Mouse (Mus musculus): ENCODE data around the gene Arhgap17. TPM values are rescaled to one million over a fixed set of nuclear protein-coding genes. Genes with fewer than 3 reads are reported as not detected.
A peak's percentile ranks its signal among the peaks of the same experiment; 100 is the strongest.

Gene Arhgap17
- polyA plus RNA-seq, 2 experiments from 2014 or later: 17.8 to 24.4 TPM

DNA sequence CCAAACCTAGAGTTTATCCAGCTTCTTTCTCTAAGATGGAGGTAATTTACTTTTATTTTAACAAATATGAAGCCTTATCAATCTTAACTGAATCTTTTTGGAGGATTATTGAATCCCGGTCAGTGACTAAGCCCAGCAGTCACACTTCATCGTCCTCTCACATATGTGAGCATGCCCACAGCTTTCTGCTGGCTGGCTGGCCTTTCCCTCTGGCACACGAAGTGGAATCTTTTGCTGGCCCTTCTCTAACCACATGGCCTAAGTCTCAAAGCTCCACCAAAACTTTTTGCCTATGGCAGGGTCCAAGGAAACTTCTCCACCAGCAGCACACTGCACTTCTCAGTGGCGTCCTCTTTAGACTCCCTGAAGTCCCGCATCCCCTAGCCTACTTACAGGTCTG, 27.8 kb downstream of the Arhgap17 start:
- ATAC-seq: no peak

DNA sequence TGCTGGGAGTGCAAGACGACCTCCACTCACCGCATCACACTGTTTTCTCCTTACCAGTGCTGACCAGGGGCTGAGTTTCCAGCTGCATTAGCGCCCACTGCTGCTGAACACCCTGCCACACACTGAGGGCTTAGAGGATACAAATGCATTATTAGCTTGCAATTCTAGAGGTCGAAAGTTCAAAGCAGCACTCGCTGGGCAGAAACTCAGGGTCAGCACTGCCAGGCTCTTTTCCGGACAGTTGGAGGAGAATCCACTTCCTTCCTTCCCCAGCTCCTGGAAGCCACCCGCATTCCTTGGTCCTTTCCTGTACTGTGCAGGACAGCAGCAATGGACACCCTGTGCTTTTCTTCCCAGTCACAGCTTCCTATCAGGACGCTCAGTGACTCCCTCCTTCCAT, 31.4 kb downstream of the Arhgap17 start:
- ATAC-seq: no peak

GRCm38 (mm10) chr7:123336322-123336721, 33.4 kb downstream of the Arhgap17 start:
- no peak for ATAC-seq

DNA sequence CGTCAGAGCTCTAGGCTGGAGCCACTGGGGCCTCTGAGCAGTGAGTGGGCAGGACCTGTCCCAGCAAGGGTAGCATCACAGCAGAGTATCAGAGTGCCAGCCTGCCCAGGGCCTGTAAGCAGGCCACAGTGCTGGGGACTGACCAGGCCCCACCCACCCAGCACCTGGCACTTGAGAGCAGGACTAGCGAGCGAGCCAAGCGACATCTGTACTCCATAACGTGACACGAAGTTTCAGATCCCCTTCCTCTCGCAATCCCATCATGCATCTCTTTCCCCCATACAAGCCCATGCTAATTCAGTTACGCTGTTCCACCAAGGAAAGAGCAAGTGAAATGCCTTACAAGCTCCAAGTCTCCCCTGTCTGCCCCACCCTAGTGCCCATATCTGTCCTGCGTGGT, 39.2 kb downstream of the Arhgap17 start:
- no peak for ATAC-seq

GRCm38 (mm10) chr7:123327909-123328308, 41.8 kb downstream of the Arhgap17 start:
- ATAC-seq: no peak

GRCm38 (mm10) chr7:123326901-123327300, 42.8 kb downstream of the Arhgap17 start:
- ATAC-seq: no peak

DNA sequence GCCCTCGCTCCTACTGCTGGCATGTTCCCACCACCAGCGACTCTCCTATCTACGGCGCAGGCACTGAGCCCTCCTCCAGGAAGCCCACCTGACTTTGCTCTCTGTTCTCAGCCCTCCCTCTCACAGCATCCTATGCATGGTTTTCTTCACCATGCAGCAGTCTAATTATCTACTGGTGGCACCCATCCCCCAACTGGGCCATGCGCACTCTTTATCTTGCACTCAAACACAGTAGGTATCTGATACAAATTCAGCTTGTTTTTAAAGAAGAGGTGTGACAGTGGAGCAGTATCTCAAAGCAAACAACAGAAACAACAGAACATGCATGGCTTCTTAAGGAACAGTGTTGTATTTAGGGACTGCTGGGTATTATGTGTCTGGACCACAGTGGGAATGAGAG, 43.7 kb downstream of the Arhgap17 start:
- no peak for ATAC-seq

DNA sequence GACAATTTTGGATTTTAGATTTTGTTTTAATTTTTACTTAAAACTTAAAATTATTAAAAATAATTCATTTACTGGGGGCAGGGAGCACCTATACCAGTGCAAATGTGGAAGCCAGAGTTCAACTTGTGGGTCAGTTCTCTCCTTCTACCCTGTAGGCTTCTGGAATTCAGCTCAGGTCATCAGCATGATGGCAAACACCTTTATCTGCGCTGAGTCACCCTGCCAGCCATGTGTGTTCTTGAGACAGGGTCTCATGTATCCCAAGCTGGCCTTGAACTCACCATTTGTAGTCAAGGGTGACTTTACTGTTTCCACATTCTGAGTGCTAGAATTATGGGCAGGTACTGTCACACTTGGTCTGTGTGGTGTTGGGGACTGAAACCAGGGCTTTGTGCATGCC, 45.6 kb downstream of the Arhgap17 start:
- no peak for ATAC-seq

DNA sequence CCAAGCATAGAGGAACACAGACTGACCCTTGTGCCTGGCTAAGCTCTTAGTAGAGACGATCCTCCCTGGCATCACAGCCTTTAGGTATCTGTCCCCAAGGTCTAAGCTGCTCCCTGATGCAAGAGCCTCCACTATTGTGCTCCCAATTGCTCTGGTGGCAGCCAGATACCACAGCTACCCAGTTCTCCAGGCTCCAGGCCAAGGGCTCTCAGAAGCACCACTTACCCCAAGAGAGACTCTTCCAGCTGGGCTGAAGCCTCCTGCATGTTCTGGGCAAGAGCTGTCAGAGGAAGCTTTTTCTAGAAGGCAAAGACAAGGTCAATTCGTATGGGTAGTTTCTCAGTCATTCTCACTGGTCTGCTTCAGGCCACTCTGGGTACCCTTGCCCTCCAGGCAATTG, 46.3 kb downstream of the Arhgap17 start:
- no peak for ATAC-seq

GRCm38 (mm10) chr7:123322452-123323121, 47.1 kb downstream of the Arhgap17 start:
- peak; percentile 86 for ATAC-seq

DNA sequence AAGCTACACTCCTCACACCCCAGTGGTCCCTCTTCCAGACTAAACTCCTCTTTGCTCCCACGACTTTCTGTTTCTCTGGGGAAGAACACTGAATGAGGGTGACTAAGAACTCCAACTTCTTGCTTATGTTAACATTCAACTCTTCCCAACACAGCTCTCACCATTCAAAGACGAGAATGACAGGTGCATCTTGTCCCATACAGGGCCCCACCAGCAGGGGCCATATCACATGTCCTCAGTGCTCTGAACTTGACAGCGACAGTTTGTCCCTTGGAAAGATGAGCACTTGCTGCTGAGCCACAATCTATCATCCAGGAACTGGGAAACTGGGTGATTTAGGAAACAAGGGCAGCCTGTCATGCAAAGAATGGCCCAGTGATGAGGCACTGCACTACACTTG, 57.0 kb downstream of the Arhgap17 start:
- no peak for ATAC-seq

DNA sequence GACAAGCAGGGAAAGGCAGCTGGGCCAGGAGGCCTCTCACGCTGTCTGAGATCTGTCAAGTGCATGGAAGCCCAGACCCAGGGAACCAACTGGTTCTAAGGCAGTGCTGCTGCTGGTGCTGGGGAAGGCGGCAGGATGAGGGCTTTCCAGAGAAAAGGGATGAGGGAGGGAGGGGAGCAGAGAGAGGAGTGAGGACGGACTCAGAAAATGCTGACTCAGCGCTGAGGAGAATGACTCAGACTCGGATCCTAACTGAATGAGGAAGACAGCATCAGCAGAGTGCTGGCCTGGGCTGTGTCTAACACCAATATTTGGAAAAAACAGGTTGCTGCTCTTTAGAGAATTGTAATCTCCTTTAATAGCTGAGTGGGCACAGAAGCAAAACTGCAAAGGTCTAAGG, 57.9 kb downstream of the Arhgap17 start:
- ATAC-seq: no peak

DNA sequence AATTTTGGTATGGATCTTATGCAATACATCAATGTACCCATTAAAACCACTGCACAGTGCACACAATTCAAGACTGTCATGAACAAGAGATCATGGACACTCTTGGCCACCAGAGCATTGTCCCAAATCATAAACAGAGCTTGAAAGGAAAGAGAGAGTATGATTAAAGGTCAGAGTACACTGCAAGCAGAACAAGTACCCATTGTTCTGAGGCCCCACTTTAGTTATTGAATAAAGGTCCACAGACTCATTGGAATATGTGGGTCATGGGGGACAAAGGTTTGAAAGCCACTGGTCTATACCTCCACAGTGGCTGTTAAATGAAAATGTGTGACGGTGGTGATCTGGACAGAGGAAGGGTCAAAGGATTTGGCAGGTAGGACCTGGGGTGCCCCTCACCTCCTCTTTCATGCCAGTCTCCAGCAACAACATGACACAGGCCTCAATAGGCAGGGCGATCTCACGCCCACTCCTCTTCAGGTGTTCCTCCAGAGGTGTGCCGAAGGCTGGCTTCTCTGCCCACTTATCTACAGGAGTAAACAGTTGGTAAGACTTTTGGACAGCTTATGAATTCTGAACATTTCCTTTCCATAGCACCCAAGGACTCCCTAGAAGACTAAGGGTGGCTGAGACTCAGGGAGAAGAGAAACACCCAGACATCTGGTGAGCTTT, 61.7 kb downstream of the Arhgap17 start:
- ATAC-seq: no peak

DNA sequence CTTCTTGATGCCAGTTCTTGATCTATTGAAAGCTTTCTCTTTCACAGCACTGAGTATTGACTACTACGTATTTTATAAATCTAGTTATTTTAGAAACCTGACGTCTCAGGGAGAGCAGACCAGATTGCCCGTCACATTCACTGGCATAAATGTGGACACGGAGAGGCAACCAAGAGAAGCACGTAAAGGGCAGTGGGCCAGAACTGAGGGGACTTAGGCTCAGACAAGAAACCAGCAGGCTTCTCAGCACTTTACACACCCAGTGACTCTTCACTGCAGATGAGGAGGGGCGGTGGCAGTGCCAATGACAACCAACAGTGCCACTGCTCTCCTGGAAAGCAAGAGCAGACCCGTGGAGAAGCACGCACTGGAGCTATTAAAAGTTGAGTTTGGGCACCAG, 62.5 kb downstream of the Arhgap17 start:
- ATAC-seq: no peak

GRCm38 (mm10) chr7:123305397-123305796, 64.3 kb downstream of the Arhgap17 start:
- no peak for ATAC-seq

- ATAC-seq: no peak
These were observed 69.5 kb downstream of the Arhgap17 start for GRCm38 (mm10) chr7:123300258-123300657.

DNA sequence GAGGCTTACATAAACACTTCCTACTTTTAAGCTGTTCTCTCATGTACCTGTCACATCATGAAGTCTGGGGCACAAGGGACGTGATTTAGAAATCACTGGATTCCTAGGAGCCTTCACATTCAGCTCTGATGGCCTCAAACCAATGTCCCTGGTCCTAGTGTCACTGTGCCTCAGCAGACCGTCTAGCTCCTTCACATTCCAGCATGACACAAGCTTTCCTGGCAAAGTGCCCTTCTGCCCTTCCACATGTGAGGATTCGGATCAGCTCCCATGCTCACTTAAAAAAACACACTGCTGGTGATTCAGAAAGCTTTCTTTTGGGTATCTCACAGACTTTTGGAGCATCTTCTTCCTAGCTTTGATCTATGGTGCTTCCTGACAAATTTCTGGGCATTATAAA, 71.5 kb downstream of the Arhgap17 start:
- no peak for ATAC-seq

DNA sequence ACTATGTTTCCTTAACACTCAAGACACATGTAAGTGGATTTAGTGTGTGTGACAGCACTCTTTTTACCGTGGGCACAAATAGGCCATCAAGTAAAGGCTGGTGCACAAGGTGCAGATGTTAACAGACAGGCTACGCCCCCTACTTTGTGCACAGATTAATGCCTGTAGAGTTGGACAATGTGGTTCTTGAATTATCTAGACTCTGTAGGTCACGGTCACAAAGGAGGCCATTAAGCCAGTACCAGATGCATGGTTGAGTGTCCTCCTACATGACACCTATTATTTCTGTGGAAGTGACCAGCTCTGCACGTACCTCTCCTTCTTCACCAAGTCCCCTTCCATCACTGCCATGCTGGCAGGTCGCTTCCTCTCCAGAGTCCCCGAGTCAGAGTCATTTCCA, 73.6 kb downstream of the Arhgap17 start:
- ATAC-seq: no peak

GRCm38 (mm10) chr7:123295423-123295822, 74.3 kb downstream of the Arhgap17 start:
- ATAC-seq: no peak

DNA sequence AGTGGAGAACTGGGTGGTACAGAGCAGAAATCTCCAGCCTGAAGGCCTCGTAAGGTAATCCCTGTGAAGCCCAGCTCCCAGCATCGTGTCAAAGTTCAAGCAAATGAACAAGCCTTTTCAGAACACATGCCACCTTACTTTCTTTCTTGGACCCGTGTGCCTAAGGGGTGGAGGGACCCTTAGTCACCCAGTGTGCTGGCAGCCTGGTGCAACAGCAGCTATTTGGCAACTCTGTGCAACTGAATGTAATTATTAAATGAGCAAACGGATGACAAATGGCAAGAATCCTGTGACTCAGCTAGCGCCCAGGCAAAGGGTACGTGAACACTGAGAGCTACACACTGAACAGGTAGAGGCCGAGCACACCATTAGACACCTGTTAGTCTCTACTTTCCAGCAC, 75.8 kb downstream of the Arhgap17 start:
- no peak for ATAC-seq

- ATAC-seq: no peak
These were observed 77.8 kb downstream of the Arhgap17 start for GRCm38 (mm10) chr7:123291942-123292341.

DNA sequence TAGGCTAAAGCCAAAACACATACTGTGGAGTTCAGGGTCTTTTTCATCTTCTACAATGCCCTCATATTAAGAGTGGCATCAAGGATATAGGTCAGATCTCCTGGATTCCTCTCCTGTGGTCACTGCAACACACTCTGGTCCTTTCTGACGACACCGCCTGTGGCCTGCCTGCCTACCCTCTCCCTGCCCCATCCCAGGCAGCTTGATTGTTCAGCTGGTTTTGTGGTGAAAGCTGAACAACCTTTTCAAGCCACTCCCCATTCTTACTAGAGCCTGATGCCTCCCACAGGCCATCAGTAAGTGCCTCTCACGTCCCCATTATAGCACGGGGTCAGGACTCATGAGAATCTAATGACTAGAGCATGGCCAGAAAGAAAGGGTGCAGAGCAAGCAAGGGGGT, 80.5 kb downstream of the Arhgap17 start:
- ATAC-seq: no peak

DNA sequence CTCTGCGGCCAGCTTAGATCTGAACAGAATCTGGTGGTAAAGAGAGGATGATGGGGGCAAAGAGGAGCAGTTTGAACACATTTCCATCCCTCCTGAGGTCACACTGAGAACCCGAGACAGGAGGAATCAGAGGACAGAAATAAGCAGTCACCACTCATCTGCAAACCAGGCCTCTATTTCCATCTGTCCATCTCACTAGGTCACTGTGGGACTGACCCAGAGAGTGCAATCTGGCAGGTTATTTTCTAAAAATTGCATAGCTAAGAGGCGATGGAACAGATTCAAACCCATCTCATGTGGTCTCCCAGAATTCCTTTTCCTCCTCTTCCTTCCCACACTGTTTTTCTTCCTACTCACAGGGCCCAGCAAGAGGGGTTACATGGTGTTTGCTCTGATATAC, 81.8 kb downstream of the Arhgap17 start:
- ATAC-seq: no peak

- ATAC-seq: no peak
These were observed 83.8 kb downstream of the Arhgap17 start for GRCm38 (mm10) chr7:123285896-123286295.

DNA sequence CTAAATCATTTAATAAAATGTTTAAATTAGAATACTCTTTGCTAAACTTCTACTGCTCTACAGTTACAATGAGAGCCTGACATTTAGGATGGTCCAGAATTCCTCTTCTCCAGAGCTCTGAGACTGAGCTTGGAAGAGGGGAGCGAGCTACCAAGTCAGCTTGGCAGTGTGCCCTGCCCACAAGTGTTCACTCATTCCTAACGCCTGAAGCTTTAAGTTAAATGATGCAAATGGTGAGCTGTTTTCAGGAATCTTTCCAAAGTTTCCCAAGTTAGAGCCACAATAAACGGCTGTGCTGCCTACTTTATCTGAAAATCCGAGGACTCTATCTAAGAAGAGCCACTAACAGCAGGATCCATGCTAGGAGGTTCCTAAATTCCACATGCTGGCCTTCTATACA, 85.9 kb downstream of the Arhgap17 start:
- no peak for ATAC-seq

Data from activated CD4-positive, CD25-positive, alpha-beta regulatory T cell, adult 4 months (primary cell).